Mouse (Mus musculus) heart, embryonic 12.5 days (tissue): Measurements from ENCODE around the gene Gm49392. TPM values are rescaled to one million over a fixed set of nuclear protein-coding genes. Genes with fewer than 3 reads are reported as not detected.

Source experiments
- ATAC-seq: fragments of 200-750 bp; cut with Nextera tagmentation; 2 replicates; pipeline ENCODE4 v1.8.0; 2017; ENCODE audit warnings: moderate TSS enrichment, moderate library complexity; ENCODE audit not compliant: insufficient number of reproducible peaks, low FRiP score
- H3K27ac ChIP-seq: fragments of 300-500 bp; sonication (generic); 2 replicates; pipeline ENCODE4 v1.5.1; 2016; ENCODE audit warnings: mild to moderate bottlenecking, moderate library complexity; ENCODE audit not compliant: poor library complexity, severe bottlenecking
- H3K27me3 ChIP-seq: fragments of 300-500 bp; sonication (generic); replicated peaks from 2 replicates; pipeline ENCODE4 v1.6.1; 2016; ENCODE audit warnings: mild to moderate bottlenecking, moderate library complexity
- H3K36me3 ChIP-seq: fragments of 300-500 bp; sonication (generic); 2 replicates; pipeline ENCODE4 v1.6.1; 2016; ENCODE audit warnings: mild to moderate bottlenecking, moderate library complexity
- H3K4me1 ChIP-seq: fragments of 300-500 bp; sonication (generic); replicated peaks from 2 replicates; pipeline ENCODE4 v1.6.1; 2016; ENCODE audit warnings: mild to moderate bottlenecking
- H3K4me2 ChIP-seq: fragments of 300-500 bp; sonication (generic); 2 replicates; pipeline ENCODE4 v1.6.1; 2016; ENCODE audit warnings: mild to moderate bottlenecking, moderate library complexity
- H3K4me3 ChIP-seq: fragments of 300-500 bp; sonication (generic); 2 replicates; pipeline ENCODE4 v1.5.1; 2016; ENCODE audit warnings: mild to moderate bottlenecking
- H3K9ac ChIP-seq: fragments of 300-500 bp; sonication (generic); 2 replicates; pipeline ENCODE4 v1.6.1; 2016; ENCODE audit warnings: mild to moderate bottlenecking, moderate library complexity
- H3K9me3 ChIP-seq: fragments of 300-500 bp; sonication (generic); replicated peaks from 2 replicates; pipeline ENCODE4 v1.6.1; 2016; ENCODE audit warnings: mild to moderate bottlenecking, moderate library complexity
- WGBS: fragments of 180-500 bp; shearing (Covaris S2); methylation state at CpG from one replicate; pipeline ENCODE4 v1.1.7; 2016; 5-methylcytosine and 5-hydroxymethylcytosine counted together
- polyA plus RNA-seq: library from polyadenylated mRNA; unstranded; fragments of >200 nt; fragmentation: Nextera tagmentation; extraction: Ambion mirVana; gene quantifications from 2 replicates; pipeline ENCODE4 v1.2.1, GENCODE M21; 2016

Gm49392 gene
- polyA plus RNA-seq, 1 experiment from 2014 or later, result 0.68 TPM

- H3K4me1 ChIP-seq, result no peaks in the 10 kb centered on the region
- no peaks in the 10 kb centered on the region for H3K27me3 ChIP-seq
- H3K4me3 ChIP-seq, result no peak overlapping the region
- no peak overlapping the region for H3K4me2 ChIP-seq
- no peak overlapping the region for H3K9ac ChIP-seq
- 72% methylated on average over 6 of the region's 6 CpGs for WGBS
- H3K27ac ChIP-seq, result no peak overlapping the region
- ATAC-seq, result no peak
- no peaks in the 10 kb centered on the region for H3K36me3 ChIP-seq
- H3K9me3 ChIP-seq, result no peaks in the 10 kb centered on the region
Measured at GRCm38 (mm10) chr13:60842703-60843102, 54.0 kb downstream of the Gm49392 start.

GRCm38 (mm10) chr13:60839353-60839902, 57.3 kb downstream of the Gm49392 start:
- ATAC-seq, result no peak
- no peaks in the 10 kb centered on the region for H3K36me3 ChIP-seq
- H3K9me3 ChIP-seq, result no peaks in the 10 kb centered on the region
- H3K4me2 ChIP-seq, result no peak overlapping the region
- no peak overlapping the region for H3K9ac ChIP-seq
- no peak overlapping the region for H3K27ac ChIP-seq
- no peaks in the 10 kb centered on the region for H3K4me1 ChIP-seq
- H3K27me3 ChIP-seq, result no peaks in the 10 kb centered on the region
- WGBS, result 59% methylated on average over 2 of the region's 2 CpGs
- H3K4me3 ChIP-seq, result no peak overlapping the region

- H3K9ac ChIP-seq, result no peak overlapping the region
- no peak for ATAC-seq
- no peak overlapping the region for H3K4me3 ChIP-seq
- 51% methylated on average over 3 of the region's 3 CpGs for WGBS
- no peaks in the 10 kb centered on the region for H3K4me1 ChIP-seq
- no peaks in the 10 kb centered on the region for H3K9me3 ChIP-seq
- H3K27ac ChIP-seq, result no peak overlapping the region
- H3K4me2 ChIP-seq, result no peak overlapping the region
- no peaks in the 10 kb centered on the region for H3K27me3 ChIP-seq
- no peaks in the 10 kb centered on the region for H3K36me3 ChIP-seq
Measured at GRCm38 (mm10) chr13:60826052-60826451, 70.6 kb downstream of the Gm49392 start.

- H3K27me3 ChIP-seq, result no peaks in the 10 kb centered on the region
- no peak overlapping the region for H3K27ac ChIP-seq
- H3K9me3 ChIP-seq, result no peaks in the 10 kb centered on the region
- no peaks in the 10 kb centered on the region for H3K4me1 ChIP-seq
- ATAC-seq, result no peak
- no peak overlapping the region for H3K4me2 ChIP-seq
- WGBS, result 53% methylated on average over 3 of the region's 3 CpGs
- H3K9ac ChIP-seq, result no peak overlapping the region
- no peaks in the 10 kb centered on the region for H3K36me3 ChIP-seq
- H3K4me3 ChIP-seq, result no peak overlapping the region
Measured at GRCm38 (mm10) chr13:60820486-60821175, 76.1 kb downstream of the Gm49392 start.

- Histone ChIP-seq H3K27ac (no peak overlapping the region), H3K27me3 (no peaks in the 10 kb centered on the region), H3K9ac (no peak overlapping the region), H3K36me3 (no peaks in the 10 kb centered on the region), H3K4me2 (no peak overlapping the region), H3K9me3 (no peaks in the 10 kb centered on the region), H3K4me3 (no peak overlapping the region), H3K4me1 (no peaks in the 10 kb centered on the region)
- no peak for ATAC-seq
- WGBS, result 10% methylated on average over 7 of the region's 7 CpGs
Measured at GRCm38 (mm10) chr13:60819469-60819868, 77.2 kb downstream of the Gm49392 start.

- no peaks in the 10 kb centered on the region for H3K4me1 ChIP-seq
- H3K27ac ChIP-seq, result no peak overlapping the region
- no peaks in the 10 kb centered on the region for H3K27me3 ChIP-seq
- ATAC-seq, result no peak
- no peaks in the 10 kb centered on the region for H3K36me3 ChIP-seq
- H3K4me3 ChIP-seq, result no peak overlapping the region
- no peak overlapping the region for H3K9ac ChIP-seq
- no peaks in the 10 kb centered on the region for H3K9me3 ChIP-seq
- H3K4me2 ChIP-seq, result no peak overlapping the region
- 59% methylated on average over 1 of the region's 1 CpGs for WGBS
Measured at GRCm38 (mm10) chr13:60813722-60814121, 83.0 kb downstream of the Gm49392 start.

GRCm38 (mm10) chr13:60812768-60813167, 83.9 kb downstream of the Gm49392 start:
- Histone ChIP-seq H3K4me1 (no peaks in the 10 kb centered on the region), H3K36me3 (no peaks in the 10 kb centered on the region), H3K4me3 (no peak overlapping the region), H3K9ac (no peak overlapping the region), H3K4me2 (no peak overlapping the region), H3K9me3 (no peaks in the 10 kb centered on the region), H3K27me3 (no peaks in the 10 kb centered on the region), H3K27ac (no peak overlapping the region)
- ATAC-seq, result no peak
- 61% methylated on average over 6 of the region's 6 CpGs for WGBS

GRCm38 (mm10) chr13:60809690-60810089, 87.0 kb downstream of the Gm49392 start:
- H3K9me3 ChIP-seq, result no peaks in the 10 kb centered on the region
- H3K9ac ChIP-seq, result no peak overlapping the region
- no peaks in the 10 kb centered on the region for H3K27me3 ChIP-seq
- no peak overlapping the region for H3K4me2 ChIP-seq
- H3K27ac ChIP-seq, result no peak overlapping the region
- H3K4me1 ChIP-seq, result no peaks in the 10 kb centered on the region
- H3K4me3 ChIP-seq, result no peak overlapping the region
- 48% methylated on average over 2 of the region's 2 CpGs for whole genome bisulfite sequencing
- no peaks in the 10 kb centered on the region for H3K36me3 ChIP-seq
- no peak for ATAC-seq

GRCm38 (mm10) chr13:60802749-60803148, 93.9 kb downstream of the Gm49392 start, which contains the start of gene Ctsll3:
Gene Ctsll3, minus strand, starts transcription at chr13:60802849.
- Histone ChIP-seq H3K36me3 (no peaks in the 10 kb centered on the region), H3K9ac (no peak within 1 kb of the TSS)
- WGBS, result 43% methylated on average over 1 of the region's 1 CpGs

More at GRCm38 (mm10) chr13:60802749-60803148, 93.9 kb downstream of the Gm49392 start, which contains the start of gene Ctsll3:
- no peak for ATAC-seq
- H3K4me1 ChIP-seq, result no peaks in the 10 kb centered on the region
- no peak within 1 kb of the TSS for H3K27ac ChIP-seq
- H3K4me3 ChIP-seq, result no peak within 1 kb of the TSS
- no peaks in the 10 kb centered on the region for H3K9me3 ChIP-seq
- no peaks in the 10 kb centered on the region for H3K27me3 ChIP-seq
- no peak within 1 kb of the TSS for H3K4me2 ChIP-seq

Other genes starting within 250 kb of the Gm49392 start
- gene BC051665, start 110.5 kb downstream of the Gm49392 start, polyA plus RNA-seq, result not detected in 2 replicates
- gene Ctsll3, start 94.0 kb downstream of the Gm49392 start, polyA plus RNA-seq, result not detected in 2 replicates
- 0.20 TPM in 1 of 2 replicates, not detected in the other for gene 4930486L24Rik, start 32.4 kb downstream of the Gm49392 start, polyA plus RNA-seq
- gene Ctla2b, start 553 bp upstream of the Gm49392 start, polyA plus RNA-seq, result 5.3 and 7.0 TPM in 2 replicates
- not detected in 2 replicates for gene Tpbpb, start 8.0 kb upstream of the Gm49392 start, polyA plus RNA-seq
- not detected in 2 replicates for gene Gm49393, start 38.7 kb upstream of the Gm49392 start, polyA plus RNA-seq
- gene Gm49391, start 39.7 kb upstream of the Gm49392 start, polyA plus RNA-seq, result 2.2 and 4.6 TPM in 2 replicates
- gene Ctla2a, start 39.7 kb upstream of the Gm49392 start, polyA plus RNA-seq, result 74.9 and 87.4 TPM in 2 replicates
- gene Tpbpa, start 45.1 kb upstream of the Gm49392 start, polyA plus RNA-seq, result not detected in 2 replicates
- 0.26 and 0.40 TPM in 2 replicates for gene Ctsj, start 109.1 kb upstream of the Gm49392 start, polyA plus RNA-seq
- not detected in 2 replicates for gene Ctsq, start 143.7 kb upstream of the Gm49392 start, polyA plus RNA-seq